Mouse (Mus musculus) brain, embryonic 18.5 days (tissue): ENCODE results near the gene Dbf4.

Source experiments
- DNase-seq: peaks from one replicate; pipeline ENCODE4 v3.0.0-alpha.2; 2012; ENCODE audit warnings: low read depth, low spot score

Dbf4 gene

DNA sequence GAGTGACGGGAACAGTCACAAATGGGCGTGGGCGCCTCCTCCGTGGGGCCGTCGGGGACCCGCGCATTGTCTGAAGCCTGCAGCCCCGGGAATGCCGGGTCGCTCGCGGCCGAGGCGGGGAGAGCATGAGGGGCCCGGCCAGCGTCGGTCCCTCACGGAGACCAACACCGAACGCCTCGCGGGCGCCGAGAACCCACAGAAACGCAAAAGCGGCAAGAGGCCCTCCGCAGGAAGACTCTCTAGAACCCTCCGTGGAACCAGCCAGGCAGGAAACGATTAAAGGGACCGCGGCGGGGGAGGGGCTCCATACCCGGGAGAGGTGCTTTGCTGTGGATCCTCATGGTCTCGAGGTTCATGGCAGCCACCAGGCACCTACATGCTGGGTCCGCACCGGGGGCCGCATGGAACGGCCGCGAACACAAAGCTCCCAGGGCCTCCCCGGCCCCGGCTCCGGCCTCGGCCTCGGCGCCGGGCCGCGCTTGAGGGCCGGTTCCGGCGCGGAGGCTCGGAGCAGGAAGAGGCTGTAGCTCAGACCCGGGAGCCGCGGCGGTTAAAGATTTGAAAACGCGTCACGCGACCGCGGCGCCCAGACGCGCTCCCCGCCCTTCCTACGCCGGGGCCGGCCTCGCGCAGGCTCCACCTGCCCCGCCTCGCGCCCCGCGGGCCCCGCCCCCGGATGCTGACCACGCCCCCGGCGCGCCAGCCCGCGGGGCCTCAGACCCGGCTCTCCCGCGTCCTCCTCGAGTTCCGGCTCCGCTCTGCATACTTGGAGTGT, at the start of gene Dbf4, which contains the start of gene Slc25a40:
Gene Dbf4 (minus strand): TSS at position 560 of the 775 bp plus-strand sequence.
Gene Slc25a40 (plus strand): TSS at position 694 of the 775 bp plus-strand sequence.
- peak; percentile 73 for DNase-seq

GRCm38 (mm10) chr5:8456561-8456960, 34.0 kb upstream of the Dbf4 start:
- DNase-seq, result no peak

DNA sequence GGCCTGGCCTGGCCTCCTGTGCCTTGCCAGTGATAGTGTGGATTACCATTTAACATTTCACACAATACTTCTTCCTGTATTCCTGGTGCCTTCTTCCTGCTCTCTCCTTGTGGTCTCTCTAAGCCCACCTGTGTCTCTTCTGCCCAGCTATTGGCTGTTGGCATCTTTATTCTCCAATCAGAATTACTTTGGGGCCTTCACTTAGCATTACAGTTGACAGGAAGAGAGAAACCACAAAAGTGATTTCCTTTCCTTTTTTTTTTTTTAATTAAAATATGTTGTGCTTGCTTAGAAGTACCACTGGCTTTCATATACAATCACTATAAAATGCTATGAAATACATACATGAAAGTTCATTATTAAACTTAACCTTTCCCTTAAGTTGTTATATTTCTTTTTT, 33.0 kb upstream of the Dbf4 start:
- no peak for DNase-seq

DNA sequence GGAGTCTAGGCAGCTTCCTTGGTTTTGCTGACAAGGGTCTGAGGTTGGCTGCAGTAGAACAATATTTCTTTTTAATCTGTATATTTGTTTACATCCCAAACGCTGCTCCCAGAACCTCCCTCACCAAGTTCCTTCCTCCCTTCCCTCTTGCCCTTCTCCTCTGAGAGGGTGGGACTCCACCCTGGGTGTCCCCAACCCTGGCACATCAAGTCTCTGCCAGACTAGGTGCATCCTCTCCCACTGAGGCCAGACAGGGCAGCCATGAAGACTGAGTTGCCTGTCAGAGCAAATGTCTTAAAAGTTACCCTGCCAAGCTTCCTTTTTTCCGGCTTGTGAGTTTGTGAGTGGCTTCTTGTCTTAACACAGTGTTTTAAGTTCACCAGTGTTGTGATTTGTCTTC, 16.6 kb upstream of the Dbf4 start:
- DNase-seq, result no peak

DNA sequence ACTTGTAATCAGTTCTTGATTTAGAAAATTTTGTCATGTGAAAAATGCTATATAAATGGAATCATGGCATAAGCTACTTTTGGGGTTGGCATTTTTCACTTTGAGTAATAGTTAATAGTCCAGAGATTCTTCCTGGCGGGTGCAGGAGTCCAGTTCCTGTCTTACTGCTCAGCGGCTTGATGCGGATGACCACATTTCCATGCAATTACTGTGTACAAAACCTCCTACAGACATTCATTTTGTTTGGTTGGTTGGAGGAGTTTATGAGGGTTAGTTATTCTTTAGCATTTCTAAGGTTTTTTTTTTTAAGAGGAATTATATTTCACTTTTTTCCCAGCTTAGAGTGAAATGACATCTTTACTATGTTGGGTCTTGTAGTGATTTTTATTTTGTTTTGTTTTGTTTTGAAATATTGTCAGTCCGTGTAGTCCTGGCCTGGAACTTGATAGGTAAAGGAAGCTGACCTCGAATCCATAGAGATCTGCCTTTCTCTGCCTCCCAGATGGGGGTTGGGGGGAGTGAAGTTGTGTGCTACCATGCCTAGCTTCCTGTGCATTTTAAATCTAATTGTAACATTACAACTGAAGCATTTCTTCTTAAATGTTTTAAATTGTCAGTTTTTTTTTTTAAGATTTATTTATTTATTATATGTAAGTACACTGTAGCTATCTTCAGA, 15.1 kb upstream of the Dbf4 start:
- no peak for DNase-seq

GRCm38 (mm10) chr5:8425899-8426298, 3.4 kb upstream of the Dbf4 start:
- DNase-seq, result no peak

GRCm38 (mm10) chr5:8424116-8424515, 1.6 kb upstream of the Dbf4 start:
- no peak for DNase-seq

- no peak for DNase-seq
Measured at GRCm38 (mm10) chr5:8422932-8423928, 714 bp upstream of the Dbf4 start.

GRCm38 (mm10) chr5:8421424-8421823, 1.1 kb downstream of the Dbf4 start:
- no peak for DNase-seq

- DNase-seq, result no peak
Measured at GRCm38 (mm10) chr5:8417443-8417842, 5.1 kb downstream of the Dbf4 start.

GRCm38 (mm10) chr5:8416683-8417413, 5.7 kb downstream of the Dbf4 start:
- DNase-seq, result no peak

DNA sequence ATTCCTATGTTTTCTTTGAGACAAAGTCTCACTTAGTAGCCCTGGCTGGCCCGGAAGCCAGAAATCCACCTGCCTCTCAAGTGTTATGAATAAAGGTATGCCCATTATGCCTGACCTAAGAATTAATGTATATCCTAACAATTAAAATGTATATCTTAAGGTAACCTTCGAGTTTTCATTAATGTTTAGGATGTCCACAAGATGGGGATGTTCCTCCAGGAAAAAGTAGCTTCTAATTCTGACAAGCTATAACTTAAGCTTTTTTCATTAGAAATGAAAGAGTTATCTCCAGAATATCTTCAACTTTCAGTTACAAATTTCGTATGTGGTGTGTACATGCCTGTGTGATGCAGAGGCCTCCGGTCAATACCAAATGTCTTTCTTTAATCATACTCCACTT, 13.8 kb downstream of the Dbf4 start:
- no peak for DNase-seq

DNA sequence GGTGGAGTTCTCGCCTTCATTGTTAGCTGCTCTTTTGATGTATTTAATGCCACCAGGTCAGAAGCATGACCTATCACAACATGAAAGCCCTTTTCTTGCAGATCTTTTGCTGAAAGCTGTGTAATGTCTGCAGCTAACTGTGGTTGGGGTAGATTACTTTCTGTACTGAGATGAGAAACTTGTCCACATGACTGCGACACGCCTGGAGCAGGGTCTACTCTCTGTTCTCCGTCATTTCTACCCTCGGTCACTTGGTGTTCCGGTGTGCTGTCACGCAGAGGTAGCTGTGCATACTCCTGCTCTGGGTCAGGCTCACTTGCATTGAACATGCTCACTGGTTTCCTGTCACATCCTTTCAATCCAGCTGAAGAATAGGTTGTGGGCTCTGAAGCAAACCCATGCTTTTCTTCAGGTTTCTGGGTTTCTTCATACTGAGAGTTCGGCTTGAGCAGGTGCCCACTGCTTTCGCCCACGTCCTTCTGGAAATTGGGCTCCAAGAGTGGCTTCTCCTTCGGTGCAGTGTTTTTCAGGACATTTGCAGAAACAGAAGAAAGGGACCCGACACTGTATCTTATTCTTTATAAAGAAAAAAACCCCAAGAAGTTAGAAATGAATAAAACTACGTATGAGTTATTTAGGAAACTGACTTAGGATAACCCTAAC, 24.8 kb downstream of the Dbf4 start:
- no peak for DNase-seq

DNA sequence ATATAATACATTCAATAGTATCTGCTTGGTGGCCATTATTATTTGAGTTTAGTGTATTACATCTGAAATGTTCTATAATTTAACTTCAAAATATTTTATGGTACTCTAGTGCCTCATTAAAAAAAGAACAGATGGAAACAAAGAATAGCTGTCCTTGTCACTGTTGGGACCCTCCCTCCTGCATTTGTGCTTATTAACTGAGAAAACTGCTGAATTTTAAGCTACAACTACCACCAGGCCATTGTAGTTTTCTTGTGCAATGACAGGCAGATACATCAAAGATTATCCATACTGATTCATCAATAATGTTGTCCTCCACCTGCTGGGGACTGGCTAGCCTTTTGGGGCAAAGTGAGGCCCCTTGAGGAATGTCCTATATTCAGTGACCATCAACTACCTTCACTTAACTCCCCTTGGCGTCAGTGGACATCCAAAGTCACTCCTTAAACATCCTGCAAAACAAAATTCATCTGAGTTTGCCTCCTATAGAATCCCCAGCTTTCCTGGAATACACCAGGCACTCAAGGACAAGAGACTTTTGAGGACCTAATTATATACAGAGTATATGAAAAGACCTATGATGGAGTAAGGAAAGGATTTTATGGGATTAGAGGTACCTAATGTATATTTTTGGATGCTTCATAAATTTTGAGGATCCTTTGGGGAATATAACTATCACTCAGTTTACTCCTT, 28.5 kb downstream of the Dbf4 start:
- no peak for DNase-seq

DNA sequence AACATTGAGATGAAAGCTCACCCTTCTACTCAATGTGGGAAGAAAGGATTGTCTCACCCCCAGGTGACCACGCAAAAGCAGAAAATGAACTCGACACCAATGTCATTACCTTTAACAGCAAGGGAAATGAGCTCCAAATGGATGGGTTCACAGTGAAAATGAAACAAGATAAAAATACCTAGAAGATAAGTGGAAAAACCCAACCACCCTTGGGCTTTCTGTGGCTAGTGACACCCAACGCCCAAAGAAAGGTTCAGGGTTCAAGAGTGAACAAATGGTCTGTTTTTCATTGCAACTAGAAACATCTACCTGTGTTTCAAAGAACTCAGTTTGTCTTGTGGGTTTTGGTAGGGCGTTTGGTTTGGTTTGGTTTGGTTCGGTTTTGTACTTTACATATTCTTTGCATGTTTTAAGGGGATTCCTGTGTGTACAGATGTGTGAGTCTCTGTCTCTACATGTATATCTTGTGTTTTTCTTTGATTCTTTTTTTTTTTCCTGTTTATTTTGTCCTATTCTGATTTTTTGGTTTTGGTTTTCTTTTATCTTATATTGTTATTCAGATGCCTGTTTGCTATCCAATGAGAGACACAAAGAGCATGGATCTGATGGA, 48.1 kb downstream of the Dbf4 start:
- DNase-seq, result no peak

- no peak for DNase-seq
Measured at GRCm38 (mm10) chr5:8373415-8373814, 49.1 kb downstream of the Dbf4 start.

- no peak for DNase-seq
Measured at GRCm38 (mm10) chr5:8368781-8369180, 53.7 kb downstream of the Dbf4 start.

DNA sequence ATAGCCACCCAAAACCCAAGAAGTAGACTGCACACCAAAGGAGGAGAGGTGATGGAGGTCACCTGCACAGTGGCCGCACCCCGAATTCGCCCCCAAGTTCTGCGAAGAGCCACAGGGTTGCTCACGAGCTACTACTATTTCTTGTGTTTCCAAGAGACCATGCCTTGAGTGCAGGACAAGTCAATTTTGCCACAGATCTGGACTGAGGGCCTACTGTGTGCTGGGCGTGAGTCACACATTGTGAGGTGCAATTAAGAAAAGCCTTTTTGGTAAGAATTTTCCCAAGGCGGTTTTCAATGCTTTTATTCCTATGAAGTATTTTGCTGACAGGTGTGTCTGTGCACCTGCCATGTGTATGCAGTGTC, 54.2 kb downstream of the Dbf4 start:
- no peak for DNase-seq

- DNase-seq, result peak; percentile 70
Measured at GRCm38 (mm10) chr5:8367614-8368327, 54.7 kb downstream of the Dbf4 start, which contains the start of gene Adam22. Gene Adam22 (minus strand): TSS chr5:8368160.
